ENCODE assay signal across 23 mouse cellular contexts in genomic region chr6:81943281-81943680, GRCm38 (mm10). TPM values are rescaled to one million over a fixed set of nuclear protein-coding genes. Genes with fewer than 3 reads are reported as not detected.
DNase-seq lines count a peak whose midpoint lies in the region; ATAC-seq and TF ChIP-seq lines count a peak whose summit lies in the region.
"Had no signal": no experiment of that assay in that cellular context is flagged by ENCODE, and none has a peak within 500 bp of the region (broad histone marks: within the 10 kb centered on the region; RNA-seq: fewer than 3 reads in every experiment).

No protein-coding gene starts in this region.

- DNase-seq in heart, adult 11 months: peak; percentile 42
- no peak for DNase-seq in heart, adult 9 months (ENCODE audit: low spot score in 2 of 2)
- peak; percentile 31 for DNase-seq in Patski (ENCODE audit: low read depth, low spot score)
- peak; percentile 25 for DNase-seq in fibroblast of lung, adult 2 months (ENCODE audit: low read depth)
- no peak for DNase-seq in thymus, adult 18-20 months
- DNase-seq in spleen, postnatal 4 days (ENCODE audit: low spot score in 2 of 2): no peak
- no peak for DNase-seq in layer of hippocampus, postnatal 36 days
- DNase-seq: cerebellum, adult 18-20 months; cerebellum, postnatal 10 days; gastrocnemius, postnatal 10 days; heart, postnatal 36 days; kidney, adult 8-10 months; kidney, postnatal 10 days; lung, embryonic 14.5 days; right cerebral cortex, adult 18-20 months had no signal

- POLR2A ChIA-PET in Patski (lab: Charles Lee): no interaction called here

- H3K27me3 ChIP-seq in Patski: no peaks in the 10 kb centered on the region
- H3K27me3 ChIP-seq: embryonic facial prominence, embryonic 13.5 days; forebrain, embryonic 12.5 days; hindbrain, embryonic 13.5 days; limb, embryonic 12.5 days; liver, embryonic 15.5 days; neural tube, embryonic 12.5 days had no signal

- CTCF ChIA-PET in Patski (lab: Charles Lee): interaction anchor here (0.7 to 1.3 kb wide), 3 partner anchors 10 to 15 kb away, joined by 3 read pairs; no protein-coding TSS in a partner anchor

- no peak for TF ChIP-seq CTCF in Patski (IDR thresholded peaks at IDR 0.05)

- in situ Hi-C loops in Patski (cut with MboI; ENCODE audit: low pct_unique_long_range_greater_than_20kb): no loop called here

- ATAC-seq in Patski: no peak
- ATAC-seq: intestine, embryonic 16.5 days; midbrain, embryonic 16.5 days had no signal

RNA-seq across cellular contexts. Expression of gene Gcfc2, which starts 19.8 kb away (rescaled TPM):
- polyA plus RNA-seq in Patski (2021): 8.9 TPM
- total RNA-seq in layer of hippocampus, postnatal 36 days (2021): 10 to 100 TPM; 13.9 to 16.7 TPM

RNA-seq across cellular contexts. Expression of gene Mrpl19, which starts 22.5 kb away (rescaled TPM):
- polyA plus RNA-seq in Patski (2021): 46.7 TPM
- total RNA-seq in layer of hippocampus, postnatal 36 days (2021): 10 to 100 TPM; 36.4 to 38.4 TPM

Comparison
In these comparisons a context has a peak if more than half of its experiments do, and no peak if none do; other contexts are left out.
1. DNase-seq: peak in heart, adult 11 months (single experiment), Patski (single experiment) and fibroblast of lung, adult 2 months (single experiment); none in heart, adult 9 months (0 of 2), thymus, adult 18-20 months (0 of 2), spleen, postnatal 4 days (0 of 2) and layer of hippocampus, postnatal 36 days (0 of 2).